Mouse (Mus musculus): ENCODE measurements around the gene Lrrtm4. TPM values are rescaled to one million over a fixed set of nuclear protein-coding genes. Genes with fewer than 3 reads are reported as not detected.

Lrrtm4 gene
- polyA plus RNA-seq, 1 experiment from 2014 or later, result 3.7 TPM

DNA sequence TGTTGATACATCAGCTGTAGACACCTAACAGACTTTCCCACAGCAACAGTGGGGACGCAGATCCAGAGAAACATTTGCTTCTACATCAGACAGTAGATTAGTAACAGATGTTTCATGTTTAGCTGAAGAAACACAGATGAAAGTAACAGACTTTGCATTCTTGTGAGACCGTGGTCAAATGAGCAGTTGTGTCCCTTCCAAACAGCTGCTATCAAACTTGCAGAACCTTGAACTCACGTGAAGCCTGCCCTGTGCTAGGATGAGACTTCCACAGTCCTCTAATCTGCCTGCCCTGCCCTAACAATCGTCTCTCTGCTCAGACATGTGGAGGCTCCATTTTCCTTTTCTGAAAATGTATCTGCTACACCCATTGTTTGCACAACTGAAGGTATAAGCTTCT is 245.3 kb downstream of the Lrrtm4 start:
- no peaks in the 10 kb centered on the region for H3K4me1 ChIP-seq (replicated peaks; ENCODE audit: control insufficient read depth, insufficient read depth, low read length)
- H3K9me3 ChIP-seq (ENCODE audit: control insufficient read depth, low read length), result no peaks in the 10 kb centered on the region
- no peaks in the 10 kb centered on the region for H3K27me3 ChIP-seq (ENCODE audit: control insufficient read depth, insufficient read depth, low read length)
- no peak overlapping the region for H3K4me2 ChIP-seq (replicated peaks; ENCODE audit: low read depth, low read length)
- no peak overlapping the region for H3K9ac ChIP-seq (ENCODE audit: low read depth, low read length)
- no peak for ATAC-seq (ENCODE audit: low FRiP score)
- no peaks in the 10 kb centered on the region for H3K36me3 ChIP-seq (ENCODE audit: control insufficient read depth, insufficient read depth, low read length)
- no peak for DNase-seq (ENCODE audit: low spot score)
- no peak overlapping the region for H3K27ac ChIP-seq (ENCODE audit: low read depth, low read length)
- no peak overlapping the region for H3K4me3 ChIP-seq (ENCODE audit: low read depth, low read length)
- 67% methylated on average over 4 of the region's 4 CpGs for WGBS

DNA sequence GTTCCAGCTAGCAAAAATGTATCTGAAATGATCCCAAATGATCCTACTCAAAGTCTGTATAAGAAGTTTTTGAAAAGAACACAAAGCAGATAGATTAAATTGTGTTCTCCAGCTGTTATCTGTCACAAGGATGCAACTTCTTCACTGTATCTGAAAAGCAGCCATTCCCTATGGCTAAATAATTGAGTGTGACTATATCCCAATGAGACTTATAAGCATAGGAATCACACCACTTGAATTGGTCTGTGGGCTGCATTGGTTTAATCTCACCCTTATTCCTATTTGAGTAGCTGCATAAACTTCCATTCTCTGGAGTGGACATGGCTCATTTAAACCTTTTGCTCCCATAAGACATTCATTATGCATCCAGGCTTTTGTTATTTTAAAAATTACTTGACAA is 245.9 kb downstream of the Lrrtm4 start:
- Histone ChIP-seq H3K9me3 (ENCODE audit: control insufficient read depth, low read length) (no peaks in the 10 kb centered on the region), H3K4me2 (replicated peaks; ENCODE audit: low read depth, low read length) (no peak overlapping the region), H3K4me3 (ENCODE audit: low read depth, low read length) (no peak overlapping the region), H3K27me3 (ENCODE audit: control insufficient read depth, insufficient read depth, low read length) (no peaks in the 10 kb centered on the region), H3K27ac (ENCODE audit: low read depth, low read length) (no peak overlapping the region), H3K4me1 (replicated peaks; ENCODE audit: control insufficient read depth, insufficient read depth, low read length) (no peaks in the 10 kb centered on the region), H3K36me3 (ENCODE audit: control insufficient read depth, insufficient read depth, low read length) (no peaks in the 10 kb centered on the region), H3K9ac (ENCODE audit: low read depth, low read length) (no peak overlapping the region)
- DNase-seq (ENCODE audit: low spot score) (no peak), ATAC-seq (ENCODE audit: low FRiP score) (no peak)

DNA sequence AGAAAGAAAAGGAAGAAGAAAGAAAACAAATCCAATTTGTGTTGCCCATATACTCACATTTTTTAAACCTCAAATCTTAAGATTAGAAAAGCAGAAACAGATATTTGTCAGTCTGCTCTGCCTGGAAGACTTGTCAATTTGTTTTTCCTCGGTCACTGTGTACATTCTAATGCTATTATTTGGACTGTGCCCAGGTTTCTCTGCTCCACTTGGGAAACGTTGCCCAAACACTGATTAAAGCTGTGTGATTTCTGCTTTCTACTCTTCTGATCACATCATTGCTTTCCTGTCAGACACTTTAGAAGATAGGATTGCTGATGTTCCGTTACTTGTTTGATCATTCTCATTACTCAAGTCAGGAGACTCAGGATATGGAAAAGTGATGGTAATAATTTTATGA is 247.1 kb downstream of the Lrrtm4 start:
- no peaks in the 10 kb centered on the region for H3K4me1 ChIP-seq (replicated peaks; ENCODE audit: control insufficient read depth, insufficient read depth, low read length)
- no peak overlapping the region for H3K4me3 ChIP-seq (ENCODE audit: low read depth, low read length)
- 78% methylated on average over 3 of the region's 3 CpGs for WGBS
- ATAC-seq (ENCODE audit: low FRiP score), result no peak
- H3K27ac ChIP-seq (ENCODE audit: low read depth, low read length), result no peak overlapping the region
- no peaks in the 10 kb centered on the region for H3K27me3 ChIP-seq (ENCODE audit: control insufficient read depth, insufficient read depth, low read length)
- no peak for DNase-seq (ENCODE audit: low spot score)
- H3K9me3 ChIP-seq (ENCODE audit: control insufficient read depth, low read length), result no peaks in the 10 kb centered on the region
- H3K36me3 ChIP-seq (ENCODE audit: control insufficient read depth, insufficient read depth, low read length), result no peaks in the 10 kb centered on the region
- no peak overlapping the region for H3K4me2 ChIP-seq (replicated peaks; ENCODE audit: low read depth, low read length)
- H3K9ac ChIP-seq (ENCODE audit: low read depth, low read length), result no peak overlapping the region

DNA sequence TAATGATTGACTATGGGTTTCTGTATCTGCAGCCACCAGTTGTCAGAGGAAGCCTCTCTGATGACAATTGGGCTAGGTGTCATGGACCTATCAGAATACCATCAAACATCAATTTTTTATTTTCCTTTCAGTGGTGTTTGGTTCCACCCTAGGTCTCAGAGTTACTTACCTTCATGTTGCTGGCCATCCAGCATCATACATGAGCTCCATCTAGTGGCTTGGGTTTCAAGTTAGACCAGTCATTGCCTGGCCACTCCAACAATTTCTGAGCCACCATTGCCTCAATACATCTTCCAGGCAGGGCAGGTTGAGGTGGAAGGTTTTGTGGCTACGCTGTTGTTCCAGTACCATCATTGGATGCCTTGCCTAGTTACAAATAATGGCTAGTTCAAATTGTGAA is 268.3 kb downstream of the Lrrtm4 start:
- no peaks in the 10 kb centered on the region for H3K4me1 ChIP-seq (replicated peaks; ENCODE audit: control insufficient read depth, insufficient read depth, low read length)
- H3K9ac ChIP-seq (ENCODE audit: low read depth, low read length), result no peak overlapping the region
- no peak overlapping the region for H3K27ac ChIP-seq (ENCODE audit: low read depth, low read length)
- no peak overlapping the region for H3K4me3 ChIP-seq (ENCODE audit: low read depth, low read length)
- no peak overlapping the region for H3K4me2 ChIP-seq (replicated peaks; ENCODE audit: low read depth, low read length)
- H3K36me3 ChIP-seq (ENCODE audit: control insufficient read depth, insufficient read depth, low read length), result no peaks in the 10 kb centered on the region
- DNase-seq (ENCODE audit: low spot score), result no peak
- WGBS, result 94% methylated on average over 1 of the region's 1 CpGs
- ATAC-seq (ENCODE audit: low FRiP score), result no peak
- H3K9me3 ChIP-seq (ENCODE audit: control insufficient read depth, low read length), result no peaks in the 10 kb centered on the region
- H3K27me3 ChIP-seq (ENCODE audit: control insufficient read depth, insufficient read depth, low read length), result no peaks in the 10 kb centered on the region

DNA sequence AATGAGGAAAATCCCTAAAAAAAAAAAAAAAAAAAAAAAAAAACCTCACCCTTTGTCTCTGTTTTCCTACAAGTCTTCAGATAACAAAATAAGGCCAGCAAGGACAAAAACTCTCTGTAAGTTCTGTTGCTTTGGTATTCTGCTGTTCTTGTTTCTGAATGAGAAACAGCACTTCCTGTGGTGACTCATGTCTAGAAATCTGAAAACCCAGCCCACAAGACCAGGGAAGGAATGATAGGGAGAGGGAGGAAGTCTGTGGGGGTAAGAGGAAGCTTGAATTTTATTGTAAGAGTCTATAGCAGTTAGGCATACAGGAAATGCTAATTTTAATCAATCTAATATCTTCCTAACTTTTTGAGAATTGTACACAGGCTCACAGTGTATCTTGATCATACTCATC is 283.2 kb downstream of the Lrrtm4 start:
- H3K36me3 ChIP-seq (ENCODE audit: control insufficient read depth, insufficient read depth, low read length), result no peaks in the 10 kb centered on the region
- H3K27ac ChIP-seq (ENCODE audit: low read depth, low read length), result no peak overlapping the region
- H3K9ac ChIP-seq (ENCODE audit: low read depth, low read length), result no peak overlapping the region
- no peak overlapping the region for H3K4me2 ChIP-seq (replicated peaks; ENCODE audit: low read depth, low read length)
- DNase-seq (ENCODE audit: low spot score), result no peak
- no peak overlapping the region for H3K4me3 ChIP-seq (ENCODE audit: low read depth, low read length)
- no peaks in the 10 kb centered on the region for H3K27me3 ChIP-seq (ENCODE audit: control insufficient read depth, insufficient read depth, low read length)
- no peaks in the 10 kb centered on the region for H3K4me1 ChIP-seq (replicated peaks; ENCODE audit: control insufficient read depth, insufficient read depth, low read length)
- no peaks in the 10 kb centered on the region for H3K9me3 ChIP-seq (ENCODE audit: control insufficient read depth, low read length)
- no peak for ATAC-seq (ENCODE audit: low FRiP score)

DNA sequence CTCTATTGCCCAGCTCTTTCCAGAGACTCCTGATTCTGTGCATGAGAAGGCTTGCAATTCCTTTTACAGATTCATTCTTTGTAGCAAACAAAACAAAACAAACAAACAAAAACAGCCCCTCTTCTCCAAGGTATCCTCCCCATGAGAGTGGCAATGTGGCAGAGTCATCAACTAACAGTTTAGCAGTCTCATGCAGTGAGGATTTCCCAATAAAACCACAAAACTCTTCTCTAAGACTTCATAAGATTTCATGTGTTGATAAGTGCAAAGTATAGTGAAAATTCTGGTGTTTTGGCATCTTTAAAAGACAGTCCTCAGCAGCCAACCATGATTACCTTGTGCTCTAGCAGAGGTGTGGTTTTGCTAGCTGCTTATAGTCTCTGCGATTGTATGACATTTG is 284.9 kb downstream of the Lrrtm4 start:
- no peak overlapping the region for H3K4me2 ChIP-seq (replicated peaks; ENCODE audit: low read depth, low read length)
- ATAC-seq (ENCODE audit: low FRiP score), result no peak
- no peak overlapping the region for H3K9ac ChIP-seq (ENCODE audit: low read depth, low read length)
- DNase-seq (ENCODE audit: low spot score), result no peak
- no peaks in the 10 kb centered on the region for H3K27me3 ChIP-seq (ENCODE audit: control insufficient read depth, insufficient read depth, low read length)
- WGBS, result 95% methylated on average over 1 of the region's 1 CpGs
- H3K36me3 ChIP-seq (ENCODE audit: control insufficient read depth, insufficient read depth, low read length), result no peaks in the 10 kb centered on the region
- H3K4me1 ChIP-seq (replicated peaks; ENCODE audit: control insufficient read depth, insufficient read depth, low read length), result no peaks in the 10 kb centered on the region
- no peaks in the 10 kb centered on the region for H3K9me3 ChIP-seq (ENCODE audit: control insufficient read depth, low read length)
- no peak overlapping the region for H3K4me3 ChIP-seq (ENCODE audit: low read depth, low read length)
- no peak overlapping the region for H3K27ac ChIP-seq (ENCODE audit: low read depth, low read length)

DNA sequence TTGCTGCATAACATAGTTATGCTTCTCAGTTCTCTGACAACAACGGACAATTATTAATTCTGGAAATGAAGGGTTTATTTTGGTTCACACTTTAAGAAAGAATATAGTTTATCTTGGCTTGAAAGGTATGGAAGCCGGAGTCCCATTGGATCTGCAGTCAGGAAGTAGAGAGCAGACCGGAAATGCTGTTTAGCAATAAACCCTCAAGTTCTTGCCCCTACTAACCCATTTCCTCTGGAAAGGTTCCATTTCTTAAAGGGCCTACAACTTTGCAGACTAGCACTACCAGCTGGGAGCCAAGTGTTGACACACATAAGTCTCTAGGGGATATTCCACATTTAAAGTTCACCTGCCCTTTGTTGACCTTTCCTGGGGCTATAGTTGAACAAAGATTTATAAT is 309.7 kb downstream of the Lrrtm4 start:
- Histone ChIP-seq H3K9me3 (ENCODE audit: control insufficient read depth, low read length) (no peaks in the 10 kb centered on the region), H3K27me3 (ENCODE audit: control insufficient read depth, insufficient read depth, low read length) (no peaks in the 10 kb centered on the region), H3K36me3 (ENCODE audit: control insufficient read depth, insufficient read depth, low read length) (no peaks in the 10 kb centered on the region), H3K4me1 (replicated peaks; ENCODE audit: control insufficient read depth, insufficient read depth, low read length) (no peaks in the 10 kb centered on the region), H3K4me2 (replicated peaks; ENCODE audit: low read depth, low read length) (no peak overlapping the region), H3K9ac (ENCODE audit: low read depth, low read length) (no peak overlapping the region), H3K27ac (ENCODE audit: low read depth, low read length) (no peak overlapping the region), H3K4me3 (ENCODE audit: low read depth, low read length) (no peak overlapping the region)
- WGBS, result 79% methylated on average over 3 of the region's 3 CpGs
- DNase-seq (ENCODE audit: low spot score) (no peak), ATAC-seq (ENCODE audit: low FRiP score) (no peak)

DNA sequence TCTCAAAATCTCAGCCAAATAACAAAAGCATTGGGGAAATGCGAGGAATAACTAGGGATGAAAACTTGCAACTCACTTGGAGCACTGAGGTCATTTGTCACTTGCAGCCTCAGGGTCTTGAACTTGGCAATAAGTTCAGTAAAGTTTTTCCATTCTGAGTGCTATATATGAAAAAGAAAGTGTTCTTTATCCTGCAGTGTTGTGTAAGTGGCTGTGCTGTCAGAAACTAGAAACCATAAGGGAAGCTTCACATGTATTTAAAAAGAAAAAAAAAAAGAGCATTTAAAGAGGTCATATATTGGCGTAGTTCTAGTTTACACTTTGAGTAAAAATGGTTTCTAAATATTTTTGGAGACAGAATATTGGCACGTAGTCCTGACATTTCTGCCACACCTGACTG is 313.1 kb downstream of the Lrrtm4 start:
- Histone ChIP-seq H3K9ac (ENCODE audit: low read depth, low read length) (no peak overlapping the region), H3K4me3 (ENCODE audit: low read depth, low read length) (no peak overlapping the region), H3K36me3 (ENCODE audit: control insufficient read depth, insufficient read depth, low read length) (no peaks in the 10 kb centered on the region), H3K9me3 (ENCODE audit: control insufficient read depth, low read length) (no peaks in the 10 kb centered on the region), H3K27me3 (ENCODE audit: control insufficient read depth, insufficient read depth, low read length) (no peaks in the 10 kb centered on the region), H3K27ac (ENCODE audit: low read depth, low read length) (no peak overlapping the region), H3K4me2 (replicated peaks; ENCODE audit: low read depth, low read length) (no peak overlapping the region), H3K4me1 (replicated peaks; ENCODE audit: control insufficient read depth, insufficient read depth, low read length) (no peaks in the 10 kb centered on the region)
- ATAC-seq (ENCODE audit: low FRiP score) (no peak), DNase-seq (ENCODE audit: low spot score) (no peak)
- 84% methylated on average over 3 of the region's 3 CpGs for WGBS

DNA sequence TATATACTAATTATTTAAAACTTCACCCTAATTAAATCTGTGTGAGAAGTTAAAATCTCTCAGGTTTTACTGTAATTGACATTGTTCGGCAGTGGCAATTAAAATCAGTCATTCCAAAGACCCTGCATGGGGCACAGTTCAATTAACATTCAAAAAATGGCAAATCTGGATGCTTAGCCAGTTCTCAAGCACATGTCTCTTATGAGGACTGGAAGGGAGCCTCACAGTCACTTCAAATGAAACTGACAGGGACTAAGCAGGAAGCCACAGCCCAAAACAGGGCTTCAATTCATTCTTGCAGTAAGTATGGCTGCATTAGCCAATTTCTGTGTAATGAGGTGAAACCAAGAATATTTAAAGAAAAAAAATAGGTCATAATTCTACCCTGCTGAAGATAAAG is 333.6 kb downstream of the Lrrtm4 start:
- Histone ChIP-seq H3K27ac (ENCODE audit: low read depth, low read length) (no peak overlapping the region), H3K4me3 (ENCODE audit: low read depth, low read length) (no peak overlapping the region), H3K36me3 (ENCODE audit: control insufficient read depth, insufficient read depth, low read length) (no peaks in the 10 kb centered on the region), H3K27me3 (ENCODE audit: control insufficient read depth, insufficient read depth, low read length) (no peaks in the 10 kb centered on the region), H3K4me2 (replicated peaks; ENCODE audit: low read depth, low read length) (no peak overlapping the region), H3K9ac (ENCODE audit: low read depth, low read length) (no peak overlapping the region), H3K4me1 (replicated peaks; ENCODE audit: control insufficient read depth, insufficient read depth, low read length) (no peaks in the 10 kb centered on the region), H3K9me3 (ENCODE audit: control insufficient read depth, low read length) (no peaks in the 10 kb centered on the region)
- WGBS, result 78% methylated on average over 1 of the region's 1 CpGs
- DNase-seq (ENCODE audit: low spot score), result no peak
- ATAC-seq (ENCODE audit: low FRiP score), result no peak
